Mouse (Mus musculus) embryonic facial prominence, embryonic 11.5 days (tissue): ENCODE results near the gene Cyp26c1. TPM values are rescaled to one million over a fixed set of nuclear protein-coding genes. Genes with fewer than 3 reads are reported as not detected.

ENCODE experiments used
- ATAC-seq: fragments of 200-750 bp; cut with Nextera tagmentation; replicated peaks from 2 replicates; pipeline ENCODE4 v1.8.0; 2017; ENCODE audit warnings: low read depth; ENCODE audit not compliant: insufficient number of reproducible peaks, low FRiP score, low TSS enrichment
- DNase-seq: peaks from one replicate; pipeline ENCODE4 v3.0.0-alpha.2; 2015; ENCODE audit warnings: low spot score
- H3K27ac ChIP-seq: fragments of 300-500 bp; sonication (generic); replicated peaks from 2 replicates; pipeline ENCODE4 v1.5.1; 2014; ENCODE audit warnings: mild to moderate bottlenecking, low read depth, low read length, control low read depth
- H3K27me3 ChIP-seq: fragments of 300-500 bp; sonication (generic); 2 replicates; pipeline ENCODE4 v1.6.1; 2014; ENCODE audit warnings: mild to moderate bottlenecking, low read length, moderate library complexity, mixed read lengths; ENCODE audit not compliant: control insufficient read depth, insufficient read depth
- H3K36me3 ChIP-seq: fragments of 300-500 bp; sonication (generic); replicated peaks from 2 replicates; pipeline ENCODE4 v1.6.1; 2014; ENCODE audit warnings: low read depth, mild to moderate bottlenecking, low read length, moderate library complexity, mixed read lengths; ENCODE audit not compliant: control insufficient read depth, insufficient read depth
- H3K4me1 ChIP-seq: fragments of 300-500 bp; sonication (generic); 2 replicates; pipeline ENCODE4 v1.6.1; 2014; ENCODE audit warnings: low read length, mixed read lengths; ENCODE audit not compliant: control insufficient read depth, insufficient read depth
- H3K4me2 ChIP-seq: fragments of 300-500 bp; sonication (generic); 2 replicates; pipeline ENCODE4 v1.6.1; 2014; ENCODE audit warnings: low read depth, mild to moderate bottlenecking, control low read depth, low read length, moderate library complexity
- H3K4me3 ChIP-seq: fragments of 300-500 bp; sonication (generic); 2 replicates; pipeline ENCODE4 v1.5.1; 2014; ENCODE audit warnings: low read depth, low read length, control low read depth
- H3K9ac ChIP-seq: fragments of 300-500 bp; sonication (generic); replicated peaks from 2 replicates; pipeline ENCODE4 v1.6.1; 2014; ENCODE audit warnings: mild to moderate bottlenecking, control low read depth, low read length
- H3K9me3 ChIP-seq: fragments of 300-500 bp; sonication (generic); replicated peaks from 2 replicates; pipeline ENCODE4 v1.6.1; 2016; ENCODE audit warnings: mild to moderate bottlenecking, low read length, inconsistent platforms, mixed read lengths; ENCODE audit not compliant: control insufficient read depth
- WGBS: fragments of 180-500 bp; shearing (Covaris S2); extraction: QIAGEN DNeasy Blood & Tissue Kit; methylation state at CpG from one replicate; pipeline ENCODE4 v1.1.7; 2014; 5-methylcytosine and 5-hydroxymethylcytosine counted together
- polyA plus RNA-seq: library from polyadenylated mRNA; unstranded; fragments of >200 nt; fragmentation: Nextera tagmentation; extraction: Ambion mirVana; gene quantifications from 2 replicates; pipeline ENCODE4 v1.2.1, GENCODE M21; 2014

Gene Cyp26c1
- polyA plus RNA-seq, 1 experiment from 2014 or later, result 3.3 TPM

DNA sequence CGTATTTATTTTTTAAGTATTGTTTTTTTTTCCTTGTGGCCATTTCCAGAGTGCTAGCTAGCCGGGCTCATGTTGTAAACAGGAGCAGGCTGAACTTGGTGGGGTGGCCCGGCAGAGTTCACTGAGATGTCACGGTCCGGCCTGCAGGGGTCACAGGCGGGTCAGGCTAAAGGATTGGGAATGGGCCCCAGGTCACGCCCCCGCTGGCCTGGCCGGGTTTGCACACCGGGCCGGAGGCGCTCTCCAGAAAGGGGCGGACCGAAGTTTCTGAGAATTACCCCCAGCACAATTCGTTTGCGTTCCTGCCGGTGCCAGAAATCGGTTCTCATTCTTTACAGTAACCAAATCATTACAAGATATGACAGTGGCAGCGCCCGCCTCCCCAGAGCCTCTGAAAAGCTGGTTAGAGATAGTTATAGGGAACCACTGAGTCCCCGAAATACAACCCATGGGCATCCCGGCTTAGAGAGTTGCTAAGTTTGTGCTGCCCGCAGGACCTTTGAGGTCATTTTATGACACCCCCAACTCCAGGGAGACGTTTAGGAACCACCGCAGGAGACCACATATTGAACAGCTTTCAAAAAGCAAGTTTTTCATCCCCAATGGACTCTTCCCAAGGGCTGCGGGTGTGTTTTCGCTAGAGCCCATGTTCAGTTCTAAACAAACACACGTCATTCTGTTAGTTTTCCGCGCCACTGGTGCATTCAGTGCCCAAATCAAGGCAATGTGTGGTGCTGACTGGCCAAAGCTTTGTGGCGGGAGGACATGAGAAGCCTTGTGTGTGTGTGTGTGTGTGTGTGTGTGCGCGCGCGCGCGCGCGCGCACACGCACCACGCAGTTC, 10.6 kb downstream of the Cyp26c1 start:
- Histone ChIP-seq H3K4me2 (peak overlapping the region; percentile 29), H3K36me3 (no peaks in the 10 kb centered on the region), H3K9me3 (no peaks in the 10 kb centered on the region), H3K4me1 (peaks cover 8% of the 10 kb centered on the region; the same call in 1 of the 2 replicates), H3K27ac (no peak overlapping the region), H3K27me3 (peaks cover 91% of the 10 kb centered on the region), H3K9ac (no peak overlapping the region), H3K4me3 (peak overlapping the region; percentile 8; the same call in 1 of the 2 replicates)
- peak; percentile 30 for DNase-seq
- 3% methylated on average over 42 of the region's 42 CpGs for WGBS
- ATAC-seq, result no peak

DNA sequence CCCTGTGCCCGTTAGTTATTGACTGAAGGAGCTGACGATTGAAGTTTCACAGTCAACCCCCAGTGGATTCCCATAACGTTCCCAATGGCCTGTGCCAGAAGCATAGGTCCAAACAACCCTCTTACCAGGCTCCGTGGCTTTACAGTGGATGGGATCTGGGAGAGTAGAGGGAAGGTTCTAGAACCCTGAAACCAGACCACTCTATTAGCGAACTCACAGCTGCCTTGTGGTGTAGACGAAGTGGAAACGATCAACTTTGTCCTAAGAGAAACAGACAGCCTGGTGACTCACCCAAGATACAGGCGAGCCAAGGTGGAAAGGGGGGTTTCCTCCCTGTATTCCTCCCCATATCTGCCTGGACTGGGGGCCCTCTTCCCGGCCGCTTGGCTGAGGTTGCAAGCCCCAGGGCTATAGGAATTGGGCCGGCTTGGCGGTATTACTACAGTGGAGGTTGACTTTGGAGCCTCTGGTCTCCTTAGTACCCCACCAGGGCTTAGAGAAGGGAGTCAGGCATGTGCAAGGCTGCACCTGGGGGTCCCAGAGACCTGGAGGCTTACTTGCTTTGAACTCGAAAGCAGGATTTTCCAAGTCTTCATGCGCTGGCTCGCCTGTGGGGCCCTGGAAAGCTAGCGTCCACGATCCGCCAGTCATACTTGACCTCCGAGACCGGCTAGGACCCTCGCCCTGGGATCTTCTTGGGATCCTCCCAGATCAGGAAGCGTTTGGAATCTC, 11.4 kb downstream of the Cyp26c1 start:
- no peak for DNase-seq
- no peak for ATAC-seq

DNA sequence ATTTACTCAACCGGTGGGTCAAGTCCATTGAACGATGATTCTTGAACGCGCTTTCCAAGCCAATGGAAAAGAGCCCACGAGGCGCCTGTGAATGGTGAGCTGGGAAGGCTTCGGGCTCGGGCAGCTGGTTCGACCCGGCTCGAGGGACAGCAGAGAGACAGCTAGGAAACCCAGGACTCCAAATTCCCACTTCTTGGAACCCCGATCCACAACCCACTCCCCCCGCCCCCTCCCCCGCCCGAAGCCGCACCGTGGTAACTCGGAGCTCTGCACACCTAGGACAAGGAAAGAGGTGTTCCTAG, 11.9 kb downstream of the Cyp26c1 start:
- H3K9me3 ChIP-seq, result no peaks in the 10 kb centered on the region
- H3K4me1 ChIP-seq, result peaks cover 8% of the 10 kb centered on the region; the same call in 1 of the 2 replicates
- DNase-seq (no peak), ATAC-seq (no peak)
- H3K9ac ChIP-seq, result no peak overlapping the region
- H3K27me3 ChIP-seq, result peaks cover 78% of the 10 kb centered on the region
- under 1% methylated on average over 18 of the region's 18 CpGs for WGBS
- H3K27ac ChIP-seq, result no peak overlapping the region
- no peaks in the 10 kb centered on the region for H3K36me3 ChIP-seq
- peak overlapping the region; percentile 68 for H3K4me2 ChIP-seq
- H3K4me3 ChIP-seq, result peak overlapping the region; percentile 34

More for the DNA sequence above, 11.4 kb downstream of the Cyp26c1 start:
- Histone ChIP-seq H3K36me3 (no peaks in the 10 kb centered on the region), H3K27me3 (peaks cover 83% of the 10 kb centered on the region), H3K4me2 (peak overlapping the region; percentile 68), H3K9me3 (no peaks in the 10 kb centered on the region), H3K4me3 (peak overlapping the region; percentile 34), H3K4me1 (peaks cover 8% of the 10 kb centered on the region; the same call in 1 of the 2 replicates), H3K27ac (no peak overlapping the region), H3K9ac (no peak overlapping the region)
- WGBS, result 2% methylated on average over 22 of the region's 22 CpGs

DNA sequence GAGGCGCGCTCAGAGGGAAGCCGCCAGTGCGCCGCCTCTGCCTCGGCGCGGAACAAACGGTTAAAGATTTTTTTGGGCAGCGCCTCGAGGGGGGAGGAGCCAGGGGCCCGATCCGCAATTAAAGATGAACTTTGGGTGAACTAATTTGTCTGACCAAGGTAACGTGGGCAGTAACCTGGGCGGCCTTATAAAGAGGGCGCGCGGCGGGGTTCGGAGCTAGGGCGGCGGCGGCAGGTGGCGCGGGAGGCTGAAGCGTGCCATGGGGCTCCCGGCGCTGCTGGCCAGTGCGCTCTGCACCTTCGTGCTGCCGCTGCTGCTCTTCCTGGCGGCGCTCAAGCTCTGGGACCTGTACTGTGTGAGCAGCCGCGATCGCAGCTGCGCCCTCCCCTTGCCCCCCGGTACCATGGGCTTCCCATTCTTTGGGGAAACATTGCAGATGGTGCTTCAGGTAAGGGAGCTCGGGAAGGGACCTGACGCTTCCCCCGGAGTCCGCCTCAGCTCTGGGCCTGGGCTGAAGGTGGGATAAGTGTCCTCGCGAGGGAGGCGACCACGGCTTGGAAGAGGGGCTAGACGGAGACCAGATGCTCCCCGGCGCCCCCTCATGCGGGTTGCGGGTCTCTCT, 12.4 kb downstream of the Cyp26c1 start, which contains the start of gene Cyp26a1:
Gene Cyp26a1 (plus strand): TSS at position 148 of the 622 bp plus-strand sequence.
- DNase-seq, result peak; percentile 60
- 0 out of 2 replicates have a peak, but pooled peaks have one; percentile 36 for ATAC-seq
- Histone ChIP-seq H3K4me3 (peak within 1 kb of the TSS; percentile 34), H3K27ac (no peak within 1 kb of the TSS), H3K4me1 (peaks cover 5% of the 10 kb centered on the region; the same call in 1 of the 2 replicates), H3K4me2 (peak within 1 kb of the TSS; percentile 68), H3K27me3 (peaks cover 77% of the 10 kb centered on the region), H3K9ac (peak within 1 kb of the TSS; percentile 43), H3K9me3 (no peaks in the 10 kb centered on the region), H3K36me3 (no peaks in the 10 kb centered on the region)
- WGBS, result under 1% methylated on average over 50 of the region's 51 CpGs

DNA sequence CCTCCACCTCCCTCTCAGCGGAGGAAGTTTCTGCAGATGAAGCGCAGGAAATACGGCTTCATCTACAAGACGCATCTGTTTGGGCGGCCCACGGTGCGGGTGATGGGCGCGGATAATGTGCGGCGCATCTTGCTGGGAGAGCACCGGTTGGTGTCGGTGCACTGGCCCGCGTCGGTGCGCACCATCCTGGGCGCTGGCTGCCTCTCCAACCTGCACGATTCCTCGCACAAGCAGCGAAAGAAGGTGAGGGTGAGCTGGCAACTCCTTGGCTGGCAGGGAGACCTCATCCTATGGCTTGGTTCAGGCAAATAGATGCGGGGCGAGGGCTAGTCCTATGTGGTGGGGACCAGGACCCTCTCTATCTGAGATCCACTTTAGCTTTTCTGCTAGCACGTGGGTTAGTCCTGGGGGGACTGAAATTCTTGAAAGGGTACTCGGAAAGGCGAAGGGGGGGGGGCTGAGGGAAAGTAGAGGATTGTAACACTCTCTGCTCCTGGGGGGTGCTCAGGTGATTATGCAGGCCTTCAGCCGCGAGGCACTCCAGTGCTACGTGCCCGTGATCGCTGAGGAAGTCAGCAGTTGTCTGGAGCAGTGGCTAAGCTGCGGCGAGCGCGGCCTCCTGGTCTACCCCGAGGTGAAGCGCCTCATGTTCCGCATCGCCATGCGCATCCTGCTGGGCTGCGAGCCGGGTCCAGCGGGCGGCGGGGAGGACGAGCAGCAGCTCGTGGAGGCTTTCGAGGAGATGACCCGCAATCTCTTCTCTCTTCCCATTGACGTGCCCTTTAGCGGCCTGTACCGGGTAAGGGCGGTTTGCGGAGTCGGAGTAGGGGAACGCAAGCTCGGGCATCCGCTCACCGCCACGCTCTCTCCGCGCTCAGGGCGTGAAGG, 13.1 kb downstream of the Cyp26c1 start:
- under 1% methylated on average over 63 of the region's 63 CpGs for WGBS
- ATAC-seq, result no peak
- H3K9ac ChIP-seq, result peak overlapping the region; percentile 43

DNA sequence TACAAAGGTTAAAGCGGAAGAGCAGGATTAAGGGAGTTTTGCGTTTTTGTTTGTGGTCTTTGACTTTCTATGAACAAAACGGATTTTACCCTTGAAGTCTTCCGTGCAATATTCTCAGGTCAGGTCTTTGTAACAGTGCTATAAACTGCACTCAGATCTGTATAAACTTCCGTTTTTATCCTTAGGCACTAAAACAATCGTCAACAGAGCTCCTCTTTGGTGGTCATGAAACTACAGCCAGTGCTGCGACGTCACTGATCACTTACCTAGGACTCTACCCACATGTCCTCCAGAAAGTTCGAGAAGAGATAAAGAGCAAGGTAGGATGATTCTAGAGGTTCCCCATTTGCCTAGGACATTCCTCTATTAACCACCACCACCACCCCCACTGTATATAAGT, 14.3 kb downstream of the Cyp26c1 start:
- Histone ChIP-seq H3K9me3 (no peaks in the 10 kb centered on the region), H3K4me3 (no peak overlapping the region), H3K9ac (no peak overlapping the region), H3K27me3 (peaks cover 60% of the 10 kb centered on the region), H3K4me1 (peaks cover 5% of the 10 kb centered on the region; the same call in 1 of the 2 replicates), H3K4me2 (no peak overlapping the region), H3K27ac (no peak overlapping the region), H3K36me3 (no peaks in the 10 kb centered on the region)
- WGBS, result 19% methylated on average over 9 of the region's 9 CpGs
- no peak for ATAC-seq
- no peak for DNase-seq

More for the DNA sequence above, 13.1 kb downstream of the Cyp26c1 start:
- H3K27ac ChIP-seq, result no peak overlapping the region
- H3K9me3 ChIP-seq, result no peaks in the 10 kb centered on the region
- H3K4me2 ChIP-seq, result peak overlapping the region; percentile 68
- H3K27me3 ChIP-seq, result peaks cover 70% of the 10 kb centered on the region
- DNase-seq, result peak; percentile 43
- H3K4me1 ChIP-seq, result peaks cover 5% of the 10 kb centered on the region; the same call in 1 of the 2 replicates
- no peaks in the 10 kb centered on the region for H3K36me3 ChIP-seq
- peak overlapping the region; percentile 34 for H3K4me3 ChIP-seq

DNA sequence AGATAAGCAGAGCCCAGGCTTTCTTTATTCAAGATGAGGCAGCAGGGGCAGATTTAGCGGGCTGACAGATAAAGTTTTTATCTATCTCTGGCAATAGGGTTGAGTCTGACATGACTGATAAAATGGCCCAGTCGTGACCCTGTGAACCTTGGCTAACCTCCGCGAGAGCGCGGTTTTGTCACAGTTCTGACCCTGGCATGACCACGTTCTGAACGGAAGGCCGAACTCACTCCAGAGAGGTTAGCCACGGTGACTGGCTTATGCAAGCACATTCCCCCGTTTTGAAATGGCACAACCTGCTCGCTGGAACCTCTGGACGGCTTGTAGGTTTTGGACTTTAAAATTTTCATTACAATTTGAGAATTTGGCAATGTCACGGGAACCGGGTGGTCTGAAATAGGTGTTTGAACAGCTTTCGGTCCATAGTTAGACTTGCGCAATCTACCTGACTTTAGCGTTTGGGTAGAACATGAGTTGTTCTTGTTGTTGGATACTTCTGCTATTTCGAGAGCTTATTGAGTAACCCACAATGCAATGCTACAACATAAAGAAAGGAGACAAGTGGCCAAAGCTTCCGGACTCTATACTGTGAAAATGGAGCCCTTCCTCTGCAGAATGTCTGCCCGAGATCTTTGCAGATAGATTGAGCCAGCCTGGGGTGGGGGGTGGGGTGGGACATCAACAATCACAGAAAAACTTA, 17.1 kb downstream of the Cyp26c1 start:
- Histone ChIP-seq H3K27ac (no peak overlapping the region), H3K9ac (no peak overlapping the region), H3K4me3 (no peak overlapping the region), H3K27me3 (peaks cover 33% of the 10 kb centered on the region), H3K4me2 (no peak overlapping the region), H3K36me3 (no peaks in the 10 kb centered on the region), H3K9me3 (no peaks in the 10 kb centered on the region), H3K4me1 (peaks cover 3% of the 10 kb centered on the region; the same call in 1 of the 2 replicates)
- DNase-seq, result no peak
- WGBS, result 71% methylated on average over 21 of the region's 21 CpGs
- no peak for ATAC-seq
